Mouse (Mus musculus) gastrocnemius, postnatal 10 days (tissue): ENCODE data around the gene 9530077C05Rik. TPM values are rescaled to one million over a fixed set of nuclear protein-coding genes. Genes with fewer than 3 reads are reported as not detected.

Experiments used
- DNase-seq: peaks from one replicate; pipeline ENCODE4 v3.0.0; 2021; ENCODE audit warnings: mixed read lengths
- total RNA-seq, 2 experiments: library from RNA; stranded (reverse); gene quantifications; 2 replicates each; pipeline ENCODE4 v1.2.3; 2021

9530077C05Rik gene
- total RNA-seq, 2 experiments from 2014 or later: 0.50 to 0.59 TPM

DNA sequence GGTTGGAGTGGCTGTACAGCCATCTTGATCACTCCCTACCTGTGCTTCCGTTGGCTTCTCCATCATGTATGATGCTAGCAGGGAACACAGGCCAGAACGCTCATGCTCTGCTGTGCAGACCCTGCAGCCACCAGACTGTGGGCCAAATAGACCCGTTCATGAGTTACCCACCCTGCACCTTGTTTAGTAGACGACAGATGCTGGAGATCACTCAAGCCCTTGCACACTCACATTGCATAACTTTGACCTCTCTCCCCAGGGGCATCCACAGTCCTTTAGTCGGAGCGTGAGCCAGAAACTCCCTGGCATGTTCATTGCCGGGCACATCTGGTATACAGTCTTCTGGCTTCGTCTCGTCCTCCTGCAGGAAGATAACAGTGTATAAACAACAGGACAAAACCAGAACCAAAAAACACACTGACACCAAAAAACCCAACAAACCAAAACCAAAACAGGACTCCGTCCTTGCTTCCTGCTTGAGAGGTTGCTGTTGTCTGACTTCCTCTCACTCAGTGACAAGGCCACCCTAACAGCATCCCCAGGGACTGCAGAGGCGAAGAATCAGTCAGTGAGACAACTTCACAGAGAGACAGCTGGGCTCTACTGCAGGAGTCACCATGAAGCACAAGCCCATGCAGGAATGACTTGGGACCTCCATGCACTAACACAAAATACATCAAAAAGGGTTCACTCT lies 46.0 kb downstream of the 9530077C05Rik start:
- DNase-seq: no peak

GRCm38 (mm10) chr9:22461946-22462345 lies 50.6 kb downstream of the 9530077C05Rik start:
- DNase-seq: peak; percentile 53

GRCm38 (mm10) chr9:22466212-22466611 lies 54.9 kb downstream of the 9530077C05Rik start:
- no peak for DNase-seq

DNA sequence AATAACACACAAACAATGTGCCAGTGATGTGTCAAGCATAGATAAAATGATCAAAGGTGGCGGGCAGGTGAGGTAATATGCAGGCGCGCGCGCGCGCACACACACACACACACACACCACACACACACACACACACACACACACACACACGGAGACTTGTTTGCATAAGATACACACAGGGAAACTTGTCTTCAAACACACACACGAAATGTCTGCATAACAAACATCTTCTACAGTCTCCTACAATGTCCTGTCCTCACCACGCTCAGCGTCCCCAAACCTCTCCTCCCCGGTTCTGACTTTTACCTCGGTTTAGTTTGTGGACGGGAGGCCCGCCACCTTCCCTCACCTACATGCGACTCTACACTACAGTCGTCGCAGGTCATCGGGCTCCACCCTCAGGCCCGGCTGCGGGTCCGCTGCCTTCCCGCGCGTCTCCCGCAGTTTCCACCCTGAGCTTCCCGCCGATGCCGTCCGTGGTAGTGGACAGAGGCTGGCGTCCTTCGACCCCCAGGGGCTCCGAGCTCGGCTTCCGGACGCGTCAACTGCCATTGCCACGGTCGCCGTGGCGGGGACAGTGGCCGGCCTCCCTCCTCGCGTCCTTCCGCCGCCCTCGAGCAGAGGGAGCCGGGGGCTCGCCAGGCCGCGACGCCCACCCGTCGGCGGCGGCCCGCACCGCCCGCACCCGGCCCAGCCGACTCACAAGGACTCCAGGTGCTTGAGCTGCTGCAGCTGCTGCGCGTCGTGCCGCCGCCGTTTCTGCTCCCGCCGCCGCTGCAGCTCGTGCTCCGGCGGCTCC lies 56.3 kb downstream of the 9530077C05Rik start:
- DNase-seq: peak; percentile 42

- peak; percentile 69 for DNase-seq
Measured at GRCm38 (mm10) chr9:22468170-22468898, 57.0 kb downstream of the 9530077C05Rik start.

DNA sequence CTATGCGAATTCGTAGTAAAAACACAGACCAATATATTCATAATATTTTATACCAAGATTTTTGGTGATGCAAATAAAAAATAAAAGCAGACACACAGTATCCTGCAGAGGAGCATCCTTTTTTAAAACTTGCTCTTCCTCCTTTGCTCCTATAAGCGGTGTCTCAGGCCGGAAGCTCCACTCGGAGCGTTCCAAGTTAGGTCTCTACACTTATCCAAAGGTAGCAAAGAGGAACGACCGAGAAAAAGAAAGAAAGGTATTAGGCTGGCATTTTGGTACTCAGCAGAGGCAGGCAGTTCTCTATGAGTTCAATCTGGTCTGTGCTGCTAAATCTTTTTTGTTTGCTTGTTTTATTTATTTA lies 57.6 kb downstream of the 9530077C05Rik start:
- DNase-seq: no peak

- no peak for DNase-seq
Measured at GRCm38 (mm10) chr9:22469643-22470042, 58.3 kb downstream of the 9530077C05Rik start, which contains the start of gene Rp9. Rp9 (minus strand) TSS chr9:22469743.

DNA sequence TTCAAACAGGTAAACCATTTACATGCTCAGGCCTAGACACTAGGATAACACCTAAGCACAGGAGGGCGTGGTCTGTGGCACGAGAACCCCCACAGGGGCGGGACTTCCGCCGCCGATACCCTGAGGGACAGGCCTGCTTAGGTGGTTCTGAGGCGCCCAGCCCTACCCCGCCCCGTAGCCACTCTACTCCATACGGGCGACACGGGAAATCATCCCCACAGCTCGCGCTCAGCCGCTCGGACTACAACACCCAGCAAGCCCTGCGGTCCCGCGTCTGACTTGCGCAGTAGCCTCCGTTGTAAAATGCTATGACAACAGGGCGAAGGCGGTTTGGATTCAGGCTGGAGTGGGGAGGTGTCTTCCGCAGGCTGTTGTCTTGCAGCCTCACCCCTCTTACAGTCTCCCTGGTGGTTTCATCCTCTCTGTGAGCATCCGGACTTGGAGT lies 64.1 kb downstream of the 9530077C05Rik start, which contains the start of gene Bbs9:
Bbs9 (plus strand) TSS at position 292 of the 445 bp plus-strand sequence.
- DNase-seq: peak; percentile 86

GRCm38 (mm10) chr9:22476265-22476664 lies 65.0 kb downstream of the 9530077C05Rik start:
- no peak for DNase-seq

DNA sequence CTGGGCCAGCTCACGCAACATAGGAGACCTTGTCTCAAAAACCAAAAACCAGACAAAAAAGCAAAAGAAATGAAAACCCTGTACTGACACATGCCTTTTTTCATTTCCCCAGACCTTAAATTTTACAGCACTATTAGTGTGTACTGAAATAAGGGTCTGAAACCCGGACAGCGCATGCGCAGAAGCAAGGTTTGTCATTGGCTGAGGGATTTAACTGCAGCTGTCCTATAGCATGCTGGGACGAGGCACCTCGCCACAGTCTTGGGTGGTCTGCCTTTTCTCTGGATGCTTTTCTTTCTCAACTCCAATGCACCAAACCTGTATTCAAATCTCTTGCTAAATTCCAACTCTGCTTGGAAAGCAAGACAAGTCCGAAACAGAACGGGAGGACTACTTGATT lies 67.6 kb downstream of the 9530077C05Rik start:
- no peak for DNase-seq

- no peak for DNase-seq
Measured at GRCm38 (mm10) chr9:22483866-22484561, 72.7 kb downstream of the 9530077C05Rik start.

DNA sequence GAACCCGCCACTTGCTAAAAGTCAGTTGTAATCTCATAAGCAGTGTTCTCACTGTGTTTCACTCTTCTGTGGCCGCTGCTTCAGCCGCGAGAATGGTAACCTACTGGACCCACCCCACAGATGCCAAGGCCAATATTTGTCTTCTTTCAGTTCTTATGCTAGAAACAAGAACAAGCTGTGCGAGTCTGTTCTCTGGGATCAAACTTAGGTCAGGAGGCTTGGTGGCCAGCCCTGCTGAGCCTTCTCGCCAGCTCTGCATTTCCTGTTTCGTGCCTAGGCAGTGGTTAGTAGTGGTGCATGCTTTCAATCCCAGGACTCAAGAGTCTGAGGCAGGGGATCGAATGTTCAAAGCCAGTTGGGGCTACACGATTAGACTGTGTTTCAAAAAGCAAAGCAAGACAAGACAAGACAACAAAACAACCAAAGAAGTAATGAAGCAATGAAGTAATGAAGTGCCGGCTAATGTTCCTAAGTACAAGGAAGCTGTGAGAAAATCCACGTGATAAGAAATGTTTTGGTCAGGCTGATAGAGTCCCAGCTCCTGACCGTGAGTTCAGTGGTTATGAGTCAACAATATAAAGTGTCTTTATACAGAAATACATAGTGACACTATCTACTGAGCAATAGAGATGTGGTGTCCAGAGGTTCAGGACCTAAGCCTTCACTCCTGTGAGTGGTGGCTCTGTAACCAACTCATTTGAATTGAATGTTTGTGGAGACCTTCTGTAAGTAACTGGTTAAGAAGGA lies 73.4 kb downstream of the 9530077C05Rik start:
- DNase-seq: no peak

DNA sequence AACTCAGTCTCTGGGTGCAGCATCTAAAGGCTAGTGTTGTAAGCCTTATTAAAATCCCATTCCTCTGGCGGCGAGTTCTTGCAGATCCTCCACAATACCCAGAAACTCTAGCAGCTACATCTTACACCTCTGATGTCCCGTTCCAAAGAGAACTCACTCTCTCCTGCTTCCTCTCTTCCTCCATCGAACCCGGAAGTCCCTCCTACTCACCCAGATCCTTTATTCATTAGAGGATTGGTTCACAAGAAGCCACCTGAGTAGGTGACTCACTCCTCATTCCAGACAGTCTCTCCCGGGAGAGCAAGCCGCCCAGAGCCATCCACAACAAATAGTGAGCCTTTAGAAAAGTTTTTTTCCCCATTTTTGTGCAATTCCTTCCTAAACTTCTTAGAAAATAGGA lies 74.9 kb downstream of the 9530077C05Rik start:
- no peak for DNase-seq

DNA sequence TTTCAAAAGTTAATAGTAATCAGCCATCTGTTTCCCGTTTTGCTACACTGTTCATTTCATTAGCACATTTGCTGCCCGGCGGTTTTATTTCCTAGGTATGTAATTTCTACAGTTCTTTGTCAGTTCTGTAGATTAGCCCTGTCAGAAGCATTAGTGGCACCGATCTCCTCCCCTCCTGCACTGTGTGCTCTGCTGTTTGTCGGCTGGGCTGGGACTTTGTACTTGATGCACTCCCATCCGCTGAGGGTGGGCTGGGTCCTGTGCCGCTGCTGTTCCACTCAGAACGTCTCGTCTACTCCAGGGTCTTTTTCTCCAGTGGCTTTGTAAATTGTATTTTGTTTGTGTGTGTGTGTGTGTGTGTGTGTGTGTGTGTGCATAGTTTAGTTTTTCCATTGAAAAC lies 77.7 kb downstream of the 9530077C05Rik start:
- DNase-seq: no peak

Other genes with a start within 250 kb of the 9530077C05Rik start
- under 1 TPM in 1 of 2 experiments, not detected in 1; 0.29 TPM for gene Zfp872, start 223.4 kb upstream of the 9530077C05Rik start, total RNA-seq
- 10 to 100 TPM in 1 of 2 experiments, 1 to 10 TPM in 1; 9.0 to 13.3 TPM for gene Zfp809, start 185.8 kb upstream of the 9530077C05Rik start, total RNA-seq
- gene Zfp599, start 151.6 kb upstream of the 9530077C05Rik start, total RNA-seq: under 1 TPM; 0.07 to 0.18 TPM
- gene Zfp810, start 103.9 kb upstream of the 9530077C05Rik start, total RNA-seq: 1 to 10 TPM; 3.5 to 4.8 TPM
- gene Anln, start 22.3 kb upstream of the 9530077C05Rik start, total RNA-seq: 10 to 100 TPM in 1 of 2 experiments, 1 to 10 TPM in 1; 9.6 to 13.4 TPM
- not detected for gene Gm17545, start 42.8 kb downstream of the 9530077C05Rik start, total RNA-seq
- gene Rp9, start 58.2 kb downstream of the 9530077C05Rik start, total RNA-seq: 10 to 100 TPM; 25.4 to 30.1 TPM
- 10 to 100 TPM in 1 of 2 experiments, 1 to 10 TPM in 1; 9.6 to 11.3 TPM for gene Bbs9, start 64.2 kb downstream of the 9530077C05Rik start, total RNA-seq